Mouse (Mus musculus) erythroblast, adult 5-6 weeks (primary cell): ENCODE measurements around the gene Gcnt1. TPM values are rescaled to one million over a fixed set of nuclear protein-coding genes. Genes with fewer than 3 reads are reported as not detected.

Experiments
- ATAC-seq: replicated peaks from 2 replicates; pipeline ENCODE4 v1.8.0; 2016; ENCODE audit warnings: moderate number of reproducible peaks, mild to moderate bottlenecking, moderate TSS enrichment, inconsistent platforms; ENCODE audit not compliant: poor library complexity, low FRiP score, severe bottlenecking
- total RNA-seq, 2 experiments: library from RNA; stranded (forward) in 1 of 2; stranded (reverse) in 1 of 2; fragments of 150-400 nt in 1 of 2; fragments of 200-764, 138-1000 nt in 1 of 2; gene quantifications; 2 replicates each; pipeline versions ENCODE4 v1.2.3 to v1.2.4; 2015 to 2017; ENCODE audit warnings: low replicate concordance in 2 of 2

Gene Gcnt1
- total RNA-seq, 2 experiments from 2014 or later: 254 to 309 TPM

- ATAC-seq: peak; percentile 89
Measured at GRCm38 (mm10) chr19:17334644-17335333, 37.9 kb downstream of the Gcnt1 start.

- ATAC-seq: no peak
Measured at GRCm38 (mm10) chr19:17333043-17333442, 39.6 kb downstream of the Gcnt1 start.

GRCm38 (mm10) chr19:17328916-17329315 is 43.7 kb downstream of the Gcnt1 start:
- ATAC-seq: no peak

GRCm38 (mm10) chr19:17327881-17328404 is 44.7 kb downstream of the Gcnt1 start:
- ATAC-seq: no peak

- ATAC-seq: peak; percentile 66
Measured at GRCm38 (mm10) chr19:17323689-17324241, 48.9 kb downstream of the Gcnt1 start.

DNA sequence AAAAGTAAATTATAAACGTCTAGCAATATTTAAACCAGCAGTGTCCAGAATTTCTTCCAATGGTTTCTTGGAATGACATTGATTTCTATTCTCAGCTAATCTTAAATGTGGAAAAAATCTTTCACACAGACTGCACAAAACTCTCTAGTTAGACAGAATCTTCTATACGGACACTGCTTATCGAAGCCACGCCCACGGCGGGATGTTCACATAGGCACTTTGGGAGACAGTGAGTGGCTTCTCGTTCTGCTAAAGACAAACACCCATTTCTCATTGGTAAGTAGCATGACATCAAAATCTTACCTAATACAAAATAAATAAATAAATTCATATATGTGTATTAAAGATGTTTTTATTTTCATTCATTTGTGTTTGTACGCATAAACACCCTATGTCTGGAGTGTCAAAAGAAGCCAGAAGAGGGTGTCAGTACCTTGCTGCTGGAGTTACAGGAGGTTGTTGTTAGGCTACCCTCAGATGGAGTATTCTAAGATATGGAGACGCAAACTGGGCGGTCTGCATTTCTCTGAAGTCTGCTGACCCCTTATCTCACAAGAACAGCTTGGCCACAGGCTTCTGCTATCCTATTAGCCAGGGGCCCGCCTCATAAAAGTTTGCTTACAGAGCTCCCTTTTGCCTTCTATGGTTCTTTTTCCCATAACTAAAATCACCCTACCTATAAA is 49.5 kb downstream of the Gcnt1 start:
- peak; percentile 89 for ATAC-seq

- ATAC-seq: no peak
Measured at GRCm38 (mm10) chr19:17319770-17320169, 52.9 kb downstream of the Gcnt1 start.

- ATAC-seq: no peak
Measured at GRCm38 (mm10) chr19:17318733-17319132, 53.9 kb downstream of the Gcnt1 start.

DNA sequence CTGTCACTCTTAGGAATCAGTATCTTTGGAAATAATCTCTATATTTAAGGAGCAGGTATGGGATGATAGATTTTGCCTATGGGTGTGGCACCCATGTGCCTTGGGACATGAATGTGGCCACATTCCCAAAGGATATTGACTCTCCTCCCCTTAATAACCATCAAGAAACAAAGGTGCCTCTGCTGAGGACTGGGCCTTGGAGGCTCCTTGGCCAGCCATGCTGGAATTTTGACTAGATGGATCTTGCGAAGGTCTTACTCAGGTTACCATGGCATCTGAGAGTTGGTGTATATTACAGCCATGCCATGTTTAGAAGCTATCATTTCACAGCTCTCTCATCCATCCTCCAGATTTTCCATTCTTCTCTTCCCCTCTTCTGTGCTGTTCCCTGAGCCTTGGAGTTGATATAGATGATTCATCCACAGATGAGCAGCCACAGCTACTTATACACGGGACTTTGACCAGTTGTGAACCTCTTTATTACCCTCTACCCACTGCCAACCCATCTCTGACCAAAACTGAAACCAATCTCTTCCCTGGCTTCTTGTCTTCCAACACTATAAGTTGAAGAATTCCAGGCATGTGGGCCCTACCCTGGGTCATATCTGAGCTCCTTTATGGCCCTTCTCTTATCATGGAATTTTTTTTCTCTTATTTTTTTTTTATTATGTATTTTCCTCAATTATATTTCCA is 56.2 kb downstream of the Gcnt1 start:
- no peak for ATAC-seq

DNA sequence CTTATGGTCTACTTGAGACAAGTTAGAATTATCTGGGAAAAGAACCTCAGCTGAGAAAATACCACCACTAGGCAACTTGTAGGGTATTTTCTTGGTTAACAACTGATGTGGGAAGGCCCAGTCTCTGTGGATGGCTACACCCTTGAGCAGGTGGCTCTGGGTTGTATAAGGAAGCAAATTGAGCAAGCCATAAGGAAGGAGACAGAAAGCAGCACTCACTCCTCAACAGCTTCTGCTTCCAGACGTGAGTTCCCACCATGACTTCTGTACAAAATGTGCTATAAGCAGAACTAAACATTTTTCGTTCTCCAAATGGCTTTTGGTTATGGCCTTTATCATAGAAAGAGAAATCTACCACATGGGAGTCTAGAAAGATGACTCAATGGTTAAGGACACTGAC is 58.2 kb downstream of the Gcnt1 start:
- no peak for ATAC-seq

DNA sequence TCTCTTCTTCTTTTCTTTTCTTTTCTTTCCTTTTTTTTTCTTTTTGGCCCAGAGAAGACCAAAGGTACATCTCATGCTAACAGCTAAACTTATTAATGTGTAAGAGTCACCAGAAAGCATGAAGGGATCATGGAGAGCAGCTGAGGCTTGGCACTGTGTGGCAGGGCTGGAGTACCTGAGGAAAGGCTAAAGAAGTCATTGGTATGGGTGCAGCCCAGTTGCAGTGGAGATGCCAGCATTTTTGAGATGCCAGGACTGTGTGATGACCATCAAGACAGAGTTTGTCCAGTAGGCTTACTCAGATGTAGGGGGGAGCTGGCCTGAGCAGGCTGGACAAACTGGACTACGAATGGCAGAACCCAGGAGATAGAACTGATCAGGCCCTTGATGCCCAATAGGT is 58.9 kb downstream of the Gcnt1 start:
- peak; percentile 45; the same call in 1 of the 2 replicates for ATAC-seq

DNA sequence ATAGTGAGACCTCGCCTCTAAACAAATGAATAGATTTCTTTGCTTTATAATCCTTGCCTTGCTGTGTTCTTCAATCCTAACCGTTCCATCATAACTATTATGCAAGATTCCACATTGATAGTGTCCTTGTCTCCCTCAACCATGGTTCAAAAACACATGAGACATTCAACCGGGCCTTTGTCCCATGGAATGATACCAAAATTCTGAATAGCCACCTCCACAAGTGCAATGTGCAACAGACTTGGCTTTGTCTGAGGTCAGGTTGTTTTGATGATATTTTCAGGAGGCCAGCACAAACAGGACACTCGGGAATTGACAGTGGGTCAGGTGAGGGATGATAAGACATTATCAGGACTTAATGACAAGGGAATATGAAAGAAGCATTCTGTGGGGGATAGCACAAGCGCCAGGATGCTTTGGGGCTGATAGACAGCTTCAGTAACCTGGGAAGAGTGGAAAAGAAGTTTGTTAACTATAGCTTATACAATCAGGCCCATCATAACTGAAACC is 59.9 kb downstream of the Gcnt1 start:
- ATAC-seq: no peak

DNA sequence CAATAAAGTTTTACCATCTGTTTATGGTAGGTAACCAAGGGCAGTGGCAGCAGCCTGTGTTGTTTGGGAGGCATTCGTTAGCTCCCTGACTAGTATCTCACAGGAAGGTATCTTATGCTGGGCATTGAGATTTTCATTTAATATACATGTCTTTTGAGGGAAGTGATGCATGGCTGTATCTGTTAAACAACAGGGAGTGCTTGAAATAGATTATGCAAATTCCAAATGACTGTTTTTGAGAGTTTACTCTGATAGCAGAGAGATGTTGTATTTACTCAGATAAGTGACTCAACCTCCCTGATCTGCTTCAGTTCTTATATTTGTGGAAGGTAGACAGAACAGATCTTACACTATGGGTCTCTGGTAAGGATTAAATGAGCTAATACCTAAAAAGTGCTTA is 61.1 kb downstream of the Gcnt1 start:
- peak; percentile 38; the same call in 1 of the 2 replicates for ATAC-seq

GRCm38 (mm10) chr19:17311031-17311430 is 61.6 kb downstream of the Gcnt1 start:
- no peak for ATAC-seq

- no peak for ATAC-seq
Measured at GRCm38 (mm10) chr19:17296081-17296480, 76.6 kb downstream of the Gcnt1 start.

DNA sequence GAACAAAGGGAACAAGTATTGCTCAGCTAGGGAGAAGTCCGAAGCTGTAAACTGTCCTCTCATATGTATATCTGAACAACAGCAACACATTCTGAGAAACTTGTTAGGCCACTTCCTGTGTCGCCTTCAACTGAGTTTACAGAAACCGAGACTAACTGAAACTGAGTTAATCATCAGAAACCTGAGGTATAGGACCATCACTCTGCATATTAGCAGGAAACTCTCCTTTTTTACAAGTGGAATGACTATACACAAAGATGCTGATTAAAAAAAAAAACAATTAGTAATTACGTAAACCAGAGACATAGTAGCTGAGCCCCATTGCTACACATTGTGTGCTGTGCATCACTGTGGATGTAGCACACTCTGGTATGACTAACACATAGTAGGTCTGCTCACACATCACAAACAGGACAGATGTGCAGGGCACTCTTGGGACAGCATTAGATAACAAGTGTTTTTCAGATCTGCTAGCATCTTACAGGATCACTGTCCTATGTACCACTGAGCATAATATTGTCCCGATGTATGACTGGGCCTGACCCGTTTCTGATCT is 77.4 kb downstream of the Gcnt1 start:
- ATAC-seq: no peak

GRCm38 (mm10) chr19:17294136-17294535 is 78.5 kb downstream of the Gcnt1 start:
- ATAC-seq: no peak

DNA sequence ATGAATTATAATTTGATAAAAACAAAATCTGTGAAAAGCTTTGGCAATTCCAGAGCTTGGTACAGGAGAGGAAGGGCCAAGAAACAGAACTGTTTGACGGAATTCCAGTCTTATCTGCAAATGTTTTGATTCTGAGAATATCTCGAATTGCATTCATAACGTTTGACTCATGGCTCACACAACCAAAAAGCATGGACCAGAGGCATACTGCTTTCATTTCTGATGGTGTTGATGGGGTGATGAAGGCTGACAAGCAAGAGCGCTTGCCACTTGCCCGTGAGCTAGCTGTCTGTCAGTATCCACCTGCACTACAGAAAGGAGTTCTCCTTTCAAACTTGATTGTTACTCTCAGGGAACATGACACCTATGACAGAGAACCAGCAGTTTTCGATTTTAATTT is 83.1 kb downstream of the Gcnt1 start:
- no peak for ATAC-seq

DNA sequence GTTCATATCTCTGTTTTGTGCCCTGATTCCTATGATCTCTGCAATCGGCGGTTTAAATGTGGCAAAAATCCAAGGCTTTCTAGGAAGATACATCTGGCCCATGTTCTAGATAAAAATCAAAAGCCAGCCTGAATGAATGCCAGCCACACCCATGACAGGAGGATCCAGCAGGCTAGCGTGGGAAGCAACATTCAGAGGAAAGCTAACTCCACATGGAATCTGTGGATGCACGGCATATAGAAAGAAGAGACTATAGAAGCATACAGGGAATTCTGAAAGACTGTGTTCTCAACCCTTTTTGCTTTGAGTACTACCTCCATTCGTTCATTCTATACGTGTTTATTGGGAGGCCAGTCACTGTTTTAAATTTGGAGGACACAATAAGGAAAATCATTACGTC is 86.6 kb downstream of the Gcnt1 start:
- ATAC-seq: no peak

- no peak for ATAC-seq
Measured at GRCm38 (mm10) chr19:17283317-17283716, 89.3 kb downstream of the Gcnt1 start.
